Mouse (Mus musculus) kidney, adult 11 months (tissue): ENCODE data around the gene Rtn4r.

Source experiments
- DNase-seq: peaks from one replicate; pipeline ENCODE4 v3.0.0; 2022

Rtn4r gene

GRCm38 (mm10) chr16:18125131-18125530, 2.3 kb upstream of the Rtn4r start:
- no peak for DNase-seq

GRCm38 (mm10) chr16:18126211-18126610, 1.2 kb upstream of the Rtn4r start:
- DNase-seq, result no peak

- DNase-seq, result no peak
Measured at GRCm38 (mm10) chr16:18127871-18128563, 575 bp downstream of the Rtn4r start.

DNA sequence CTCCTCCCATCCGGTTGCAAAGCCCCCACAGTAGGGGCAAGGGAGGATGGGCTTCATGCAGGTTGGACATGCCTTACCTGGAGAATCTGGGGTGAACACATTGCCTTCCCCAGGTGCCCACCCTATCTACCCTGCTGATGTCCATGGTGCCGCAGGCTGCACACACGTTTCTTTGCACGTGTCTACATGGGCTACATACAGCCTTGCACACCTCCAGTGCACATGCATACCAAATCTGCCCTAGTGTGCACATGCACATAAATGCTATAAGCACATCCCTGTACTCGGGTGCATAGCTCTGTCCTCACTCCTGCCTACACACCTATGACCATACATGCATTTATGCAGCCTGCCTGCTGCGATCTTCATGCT, 1.1 kb downstream of the Rtn4r start:
- DNase-seq, result no peak

DNA sequence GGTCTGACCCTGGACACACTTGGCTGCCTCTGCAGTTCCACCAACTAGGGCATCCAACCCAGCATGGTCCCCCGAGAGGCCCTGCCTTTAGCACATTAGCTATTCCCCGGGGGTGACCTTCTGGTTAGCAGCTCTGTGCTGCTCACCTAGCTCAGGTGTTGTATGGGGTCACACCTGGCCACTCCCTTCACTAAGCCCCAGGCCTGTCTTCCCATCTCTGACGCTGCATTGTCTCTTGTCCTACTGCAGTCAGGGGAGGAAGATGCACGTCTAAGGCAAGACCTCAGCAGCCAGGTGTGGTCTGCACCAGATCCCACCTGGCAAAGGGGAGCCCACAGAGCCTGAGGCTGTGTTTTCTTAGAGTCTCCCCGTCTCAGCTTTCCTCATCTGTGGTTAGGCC, 2.0 kb downstream of the Rtn4r start:
- DNase-seq, result no peak

DNA sequence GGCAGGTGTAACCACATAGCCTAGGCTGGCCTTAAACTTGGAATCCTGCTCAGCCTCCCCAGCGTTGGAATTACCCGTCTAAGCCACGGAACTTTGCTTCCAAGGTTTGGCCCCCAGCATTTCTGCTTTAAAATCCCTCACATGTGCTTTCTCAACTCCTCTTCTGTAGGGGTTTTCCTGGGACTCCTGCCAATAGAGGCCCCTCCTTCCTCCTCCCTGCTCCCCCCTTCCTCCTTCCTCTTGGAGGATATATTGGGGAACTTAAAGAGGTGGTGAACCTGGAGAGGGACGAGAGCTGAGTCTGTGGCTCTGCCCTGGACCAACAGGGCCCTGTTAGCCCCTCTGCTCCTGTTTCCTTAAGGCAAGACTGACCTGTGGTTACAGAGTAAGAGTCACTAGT, 2.8 kb downstream of the Rtn4r start:
- no peak for DNase-seq

GRCm38 (mm10) chr16:18130705-18131104, 3.3 kb downstream of the Rtn4r start:
- no peak for DNase-seq

GRCm38 (mm10) chr16:18131245-18131939, 4.0 kb downstream of the Rtn4r start:
- DNase-seq, result peak; percentile 51

DNA sequence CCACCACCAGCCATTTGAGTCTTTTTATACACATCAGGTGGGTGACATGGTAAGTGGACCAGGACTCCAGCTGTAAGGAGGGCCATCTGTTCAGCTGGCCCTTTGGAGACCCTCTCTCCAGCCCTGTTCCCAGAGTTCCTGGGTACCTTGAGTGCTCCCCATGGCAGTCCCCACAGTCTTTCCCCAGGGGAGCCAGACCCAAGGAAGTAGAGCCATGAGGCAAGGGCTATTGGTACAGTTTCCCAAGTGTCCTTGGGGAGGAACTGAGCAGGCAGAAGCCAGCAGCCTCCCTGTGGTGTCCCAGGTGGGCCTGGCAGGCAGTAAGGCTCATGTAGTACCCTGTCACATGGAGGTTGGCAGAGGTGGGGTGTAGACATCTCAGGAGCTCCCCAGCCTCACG, 4.6 kb downstream of the Rtn4r start:
- no peak for DNase-seq

DNA sequence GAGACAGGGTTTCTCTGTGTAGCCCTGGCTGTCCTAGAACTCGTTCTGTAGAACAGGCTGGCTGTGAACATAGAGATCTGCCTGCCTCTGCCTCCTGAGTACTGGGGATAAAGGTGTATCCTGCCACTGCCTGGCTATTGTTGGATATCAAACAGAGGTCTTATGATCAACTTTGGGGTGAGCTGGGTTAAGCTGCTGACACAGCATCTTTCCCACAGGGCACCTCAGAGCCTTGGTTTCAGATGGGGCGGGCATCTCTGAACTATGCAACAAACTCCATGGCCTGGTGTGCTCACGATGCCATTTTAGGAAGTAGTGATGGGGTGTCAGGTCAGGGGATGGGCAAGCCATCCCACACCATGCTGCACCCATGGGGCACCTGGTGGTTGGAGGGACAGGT, 5.1 kb downstream of the Rtn4r start:
- DNase-seq, result no peak

GRCm38 (mm10) chr16:18133133-18133920, 5.9 kb downstream of the Rtn4r start:
- peak; percentile 64 for DNase-seq

- DNase-seq, result peak; percentile 78
Measured at GRCm38 (mm10) chr16:18135196-18135595, 7.8 kb downstream of the Rtn4r start.

DNA sequence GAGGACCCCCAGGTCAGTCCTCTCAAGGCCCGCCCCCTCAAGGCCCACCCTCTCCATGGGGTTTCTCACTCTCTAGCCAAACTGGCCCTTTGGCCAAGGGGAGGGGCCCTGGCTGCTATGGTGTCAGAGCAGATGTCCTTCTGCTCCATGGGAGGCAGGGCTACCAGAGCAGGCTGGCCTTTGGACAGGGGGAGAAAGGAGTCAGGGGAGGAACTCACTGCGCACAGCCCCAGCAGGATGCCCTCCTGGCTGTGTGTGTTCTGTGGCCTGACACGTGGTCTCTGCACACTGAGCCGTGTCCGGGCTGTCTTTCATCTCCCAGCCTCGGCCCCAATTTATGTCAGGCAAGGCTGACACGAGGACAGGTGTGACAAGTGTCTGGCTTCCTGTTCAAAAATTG, 8.6 kb downstream of the Rtn4r start:
- peak; percentile 93 for DNase-seq

DNA sequence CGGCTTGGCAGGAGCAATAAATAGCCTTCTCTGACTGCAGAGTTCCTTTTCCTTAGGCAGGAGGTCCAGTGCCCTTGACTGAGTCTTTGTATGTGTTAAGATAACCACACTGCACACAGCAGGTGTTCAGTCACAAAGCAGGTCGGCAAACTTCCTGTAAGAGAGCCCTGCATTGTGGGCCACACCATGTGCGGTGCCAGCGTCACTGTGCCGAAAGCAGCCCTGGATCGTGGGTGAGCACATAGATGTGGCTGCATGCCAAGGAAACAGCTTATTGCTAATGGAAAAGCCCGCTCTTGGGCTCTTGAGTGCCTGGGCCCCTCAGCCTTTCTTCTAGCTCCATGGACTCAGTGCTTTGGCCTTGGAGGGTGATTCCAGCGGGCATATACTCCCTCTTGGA, 16.8 kb downstream of the Rtn4r start:
- DNase-seq, result no peak

GRCm38 (mm10) chr16:18145341-18145867, 18.0 kb downstream of the Rtn4r start:
- no peak for DNase-seq

DNA sequence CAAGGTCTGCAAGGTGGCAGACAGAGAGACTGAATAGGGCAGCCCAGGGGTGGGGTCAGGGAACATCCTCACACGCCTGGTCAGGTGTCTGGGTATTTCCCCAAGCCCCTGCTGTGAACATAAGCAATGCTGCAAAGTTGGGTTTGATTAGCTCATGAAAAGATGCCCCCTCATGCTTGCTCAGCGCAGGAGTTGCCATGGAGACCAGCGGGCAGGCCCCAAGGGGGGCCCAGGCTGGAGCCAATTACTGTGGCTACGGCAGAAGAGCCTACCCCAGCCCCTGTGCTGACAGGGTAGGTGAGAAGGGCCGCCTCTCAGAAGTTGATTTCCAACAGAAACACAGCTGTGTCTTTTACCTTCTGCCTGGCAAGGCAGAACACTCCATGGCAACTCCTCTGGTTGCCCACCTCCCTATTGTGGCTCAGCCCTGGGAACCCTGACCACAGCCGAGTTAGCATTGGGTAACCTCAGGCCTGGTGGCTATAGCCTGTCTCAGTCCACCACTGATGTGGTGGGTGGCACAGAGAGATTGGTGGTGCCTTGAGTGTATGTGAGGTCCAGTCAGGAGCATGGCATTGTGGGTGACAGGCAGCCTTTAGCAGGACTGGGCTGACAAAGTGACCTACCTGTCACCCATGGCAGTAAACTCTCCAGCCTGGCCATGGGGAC, 20.9 kb downstream of the Rtn4r start:
- no peak for DNase-seq

DNA sequence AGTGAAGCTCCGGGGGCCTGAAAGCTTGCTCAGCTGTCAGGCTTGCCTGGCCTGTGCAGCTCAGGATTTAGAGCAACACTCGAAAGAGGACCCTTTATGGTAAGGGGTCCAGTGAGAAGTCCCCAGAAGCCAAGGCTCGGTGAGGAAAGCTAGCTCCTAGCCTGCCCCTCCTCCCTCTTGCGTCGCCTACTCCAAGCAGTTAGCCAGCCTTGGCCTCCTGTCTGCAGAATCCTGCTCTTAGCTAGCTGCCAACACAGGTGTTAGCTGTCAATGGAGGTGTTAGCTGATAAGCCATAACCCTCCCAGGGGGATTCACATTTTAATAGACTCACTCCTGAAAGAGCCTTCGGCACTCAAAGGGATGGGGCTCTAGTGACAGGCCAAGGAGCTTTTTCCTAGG, 21.8 kb downstream of the Rtn4r start:
- no peak for DNase-seq

GRCm38 (mm10) chr16:18152189-18152588, 24.7 kb downstream of the Rtn4r start:
- DNase-seq, result no peak

GRCm38 (mm10) chr16:18152769-18153445, 25.5 kb downstream of the Rtn4r start:
- DNase-seq, result no peak

GRCm38 (mm10) chr16:18154521-18155171, 27.2 kb downstream of the Rtn4r start:
- DNase-seq, result no peak

DNA sequence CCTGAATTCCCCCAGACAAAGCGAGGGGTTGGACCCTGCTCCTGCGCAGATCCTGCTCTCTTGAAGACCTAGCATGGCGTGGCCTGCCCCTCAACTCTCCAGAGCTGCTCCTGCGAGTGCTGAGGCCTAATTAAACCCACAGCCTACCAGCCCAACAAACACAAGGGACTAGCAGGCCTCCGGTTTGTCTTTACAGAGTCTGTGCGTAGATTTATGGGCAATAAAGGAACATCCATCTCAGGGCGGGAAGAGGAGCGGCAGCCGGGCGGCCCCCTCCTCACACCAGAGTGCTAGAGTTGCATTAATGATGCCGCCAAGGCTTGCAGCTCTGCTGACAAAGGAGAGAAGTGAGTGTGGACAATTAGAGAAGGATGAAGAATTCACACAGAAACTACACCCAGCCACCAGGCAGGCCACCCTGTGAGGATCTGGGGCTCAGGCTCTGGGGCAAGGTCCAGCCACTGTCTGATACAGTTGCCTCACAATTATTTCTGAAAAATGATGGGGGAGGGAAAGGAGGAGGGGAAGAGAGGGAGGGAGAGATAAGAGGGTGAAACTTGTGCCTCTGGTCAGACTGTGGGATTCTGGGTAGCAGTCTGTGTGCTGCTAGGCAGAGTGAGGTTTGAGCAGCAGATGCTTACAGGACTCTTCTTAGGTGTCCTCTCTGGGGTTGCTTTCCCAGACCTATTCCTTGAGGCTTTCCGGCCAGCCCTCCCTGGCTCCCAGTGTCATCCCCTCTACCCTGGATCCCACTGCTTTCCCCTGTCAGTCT, 29.3 kb downstream of the Rtn4r start:
- no peak for DNase-seq
